In genomic region chr5:125341459-125342090, GRCm38 (mm10) we compare ENCODE assay signal across 8 mouse cellular contexts. TPM values are rescaled to one million over a fixed set of nuclear protein-coding genes. Genes with fewer than 3 reads are reported as not detected.
DNase-seq lines count a peak whose midpoint lies in the region; ATAC-seq and TF ChIP-seq lines count a peak whose summit lies in the region.

No protein-coding gene starts in this region.

- peaks cover 25% of the 10 kb centered on the region for H3K4me1 ChIP-seq in heart, embryonic 16.5 days (ENCODE audit: control insufficient read depth, insufficient read depth, low read length)
- H3K4me1 ChIP-seq in intestine, embryonic 15.5 days (replicated peaks): peaks cover 22% of the 10 kb centered on the region

- no peaks in the 10 kb centered on the region for H3K27me3 ChIP-seq in heart, embryonic 16.5 days (ENCODE audit: control insufficient read depth, insufficient read depth, low read length)
- no peaks in the 10 kb centered on the region for H3K27me3 ChIP-seq in intestine, embryonic 15.5 days (replicated peaks)
- no peaks in the 10 kb centered on the region for H3K27me3 ChIP-seq in myocyte (ENCODE audit: control insufficient read depth, insufficient read depth, insufficient read length)

- ATAC-seq in heart, embryonic 16.5 days (replicated peaks; ENCODE audit: extremely low read depth, insufficient read depth, low FRiP score): peak; percentile 34
- peak; percentile 15; the same call in 1 of the 2 replicates for ATAC-seq in intestine, embryonic 15.5 days

- no peaks in the 10 kb centered on the region for H3K36me3 ChIP-seq in heart, embryonic 16.5 days (ENCODE audit: control insufficient read depth, insufficient read depth)
- H3K36me3 ChIP-seq in intestine, embryonic 15.5 days: no peaks in the 10 kb centered on the region
- H3K36me3 ChIP-seq in myocyte (ENCODE audit: control insufficient read depth, insufficient read depth): no peaks in the 10 kb centered on the region

- TF ChIP-seq POLR2A in myocyte (IDR thresholded peaks at IDR 0.05; ENCODE audit: insufficient read length, low read depth): no peak

- peaks cover 5% of the 10 kb centered on the region for H3K79me2 ChIP-seq in myocyte (ENCODE audit: control insufficient read depth, insufficient read depth)

- no peak overlapping the region for H3ac ChIP-seq in myocyte (ENCODE audit: control insufficient read depth, insufficient read length)

- H3K4me2 ChIP-seq in heart, embryonic 16.5 days (ENCODE audit: low read depth, low read length): peak overlapping the region; percentile 82
- H3K4me2 ChIP-seq in intestine, embryonic 15.5 days (replicated peaks): peak overlapping the region; percentile 86
- peak overlapping the region; percentile 77 for H3K4me2 ChIP-seq in myocyte (ENCODE audit: low read depth)

- 20% methylated on average over 14 of the region's 14 CpGs for WGBS in heart, embryonic 16.5 days
- WGBS in intestine, embryonic 15.5 days: 47% methylated on average over 14 of the region's 14 CpGs

- peak overlapping the region; percentile 78 for H3K4me3 ChIP-seq in heart, embryonic 16.5 days (ENCODE audit: low read length)
- H3K4me3 ChIP-seq in intestine, embryonic 15.5 days (replicated peaks): peak overlapping the region; percentile 84
- H3K4me3 ChIP-seq in myocyte: peak overlapping the region; percentile 71

- DNase-seq in heart, adult 11 months: no peak
- DNase-seq in c-Kit-positive CD71-positive TER-119-positive erythroid progenitor cells, embryonic 14.5 days (ENCODE audit: low spot score): peak; percentile 71
- no peak for DNase-seq in cerebellum, adult 9-10 months
- no peak for DNase-seq in gastrocnemius, adult 8-10 months (ENCODE audit: low spot score in 2 of 2)
- no peak for DNase-seq in frontal cortex, adult 2 months (ENCODE audit: extremely low spot score in 1 of 2, low spot score in 1 of 2)

- peak overlapping the region; percentile 30 for H3K27ac ChIP-seq in heart, embryonic 16.5 days (ENCODE audit: low read length)
- no peak overlapping the region for H3K27ac ChIP-seq in intestine, embryonic 15.5 days

- peak overlapping the region; percentile 50 for H3K9ac ChIP-seq in heart, embryonic 16.5 days (ENCODE audit: low read length)
- H3K9ac ChIP-seq in intestine, embryonic 15.5 days: 0 out of 2 replicates have a peak overlapping the region, but pooled peaks have one; percentile 76

- no peaks in the 10 kb centered on the region for H3K9me3 ChIP-seq in heart, embryonic 16.5 days (replicated peaks; ENCODE audit: control insufficient read depth, low read length)
- no peaks in the 10 kb centered on the region for H3K9me3 ChIP-seq in intestine, embryonic 15.5 days

TF ChIP-seq in myocyte, 11 proteins besides CTCF, POLR2A, EP300 and RAD21:
- TF ChIP-seq REST (IDR thresholded peaks at IDR 0.05; ENCODE audit: insufficient read depth, insufficient read length) (no peak), MYOG (IDR thresholded peaks at IDR 0.05; ENCODE audit: control insufficient read depth in 1 of 3, insufficient read depth in 1 of 3, insufficient read length in 2 of 3, low read depth in 2 of 3) (no peak), E2F4 (IDR thresholded peaks at IDR 0.05; ENCODE audit: insufficient read depth) (no peak), POLR2AphosphoS2 (IDR thresholded peaks at IDR 0.05; ENCODE audit: insufficient read length, low read depth) (no peak), SRF (IDR thresholded peaks at IDR 0.05; ENCODE audit: control insufficient read depth, insufficient read length, low read depth) (no peak), TCF12 (IDR thresholded peaks at IDR 0.05; ENCODE audit: insufficient read depth, poor library complexity, severe bottlenecking) (no peak), MYOD1 (IDR thresholded peaks at IDR 0.05; ENCODE audit: control insufficient read depth in 1 of 3, insufficient read length in 2 of 3, low read depth in 2 of 3) (no peak), USF1 (IDR thresholded peaks at IDR 0.05; ENCODE audit: low read depth) (no peak)

RNA-seq across cellular contexts. Expression of gene Scarb1, which starts 0.7 kb away (rescaled TPM):
- polyA plus RNA-seq in heart, embryonic 16.5 days (2015; fragmentation: Nextera tagmentation; extraction: Ambion mirVana): 72.9 and 75.5 TPM in 2 replicates
- polyA plus RNA-seq in intestine, embryonic 15.5 days (2015; fragmentation: Nextera tagmentation; extraction: Ambion mirVana): 59.3 and 70.0 TPM in 2 replicates
- polyA plus RNA-seq in myocyte (2012; fragmentation: generic; extraction: Trizol): 28.6 TPM
- 10 to 100 TPM; 11.1 to 19.0 (median 13.3) TPM for total RNA-seq in gastrocnemius, adult 8-10 months (2022)
- polyA plus RNA-seq in frontal cortex, adult 2 months (2012; rRNA removed): 34.1 and 37.7 TPM in 2 replicates

RNA-seq across cellular contexts. Expression of gene Gm10382, which starts 47.5 kb away (rescaled TPM):
- 0.27 and 0.30 TPM in 2 replicates for polyA plus RNA-seq in heart, embryonic 16.5 days (2015; fragmentation: Nextera tagmentation; extraction: Ambion mirVana)
- 0.23 and 0.40 TPM in 2 replicates for polyA plus RNA-seq in intestine, embryonic 15.5 days (2015; fragmentation: Nextera tagmentation; extraction: Ambion mirVana)
- 1.9 TPM for polyA plus RNA-seq in myocyte (2012; fragmentation: generic; extraction: Trizol)
- total RNA-seq in gastrocnemius, adult 8-10 months (2022): under 1 TPM in 2 of 4 experiments, not detected in 2; 0.31 to 0.34 TPM
- 0.22 and 0.40 TPM in 2 replicates for polyA plus RNA-seq in frontal cortex, adult 2 months (2012; rRNA removed)

RNA-seq across cellular contexts. Expression of gene Ubc, which starts 48.4 kb away (rescaled TPM):
- polyA plus RNA-seq in heart, embryonic 16.5 days (2015; fragmentation: Nextera tagmentation; extraction: Ambion mirVana): 928 and 945 TPM in 2 replicates
- 875 and 888 TPM in 2 replicates for polyA plus RNA-seq in intestine, embryonic 15.5 days (2015; fragmentation: Nextera tagmentation; extraction: Ambion mirVana)
- polyA plus RNA-seq in myocyte (2012; fragmentation: generic; extraction: Trizol): 878 TPM
- 1,000 to 10,000 TPM; 1,167 to 1,677 (median 1,560) TPM for total RNA-seq in gastrocnemius, adult 8-10 months (2022)
- polyA plus RNA-seq in frontal cortex, adult 2 months (2012; rRNA removed): 699 and 744 TPM in 2 replicates
